Mouse (Mus musculus) layer of hippocampus, adult 9-10 months (tissue): ENCODE data around the gene Tbx21.

Experiments used
- DNase-seq: peaks from one replicate; pipeline ENCODE4 v3.0.0; 2022; ENCODE audit warnings: low spot score

Gene Tbx21

DNA sequence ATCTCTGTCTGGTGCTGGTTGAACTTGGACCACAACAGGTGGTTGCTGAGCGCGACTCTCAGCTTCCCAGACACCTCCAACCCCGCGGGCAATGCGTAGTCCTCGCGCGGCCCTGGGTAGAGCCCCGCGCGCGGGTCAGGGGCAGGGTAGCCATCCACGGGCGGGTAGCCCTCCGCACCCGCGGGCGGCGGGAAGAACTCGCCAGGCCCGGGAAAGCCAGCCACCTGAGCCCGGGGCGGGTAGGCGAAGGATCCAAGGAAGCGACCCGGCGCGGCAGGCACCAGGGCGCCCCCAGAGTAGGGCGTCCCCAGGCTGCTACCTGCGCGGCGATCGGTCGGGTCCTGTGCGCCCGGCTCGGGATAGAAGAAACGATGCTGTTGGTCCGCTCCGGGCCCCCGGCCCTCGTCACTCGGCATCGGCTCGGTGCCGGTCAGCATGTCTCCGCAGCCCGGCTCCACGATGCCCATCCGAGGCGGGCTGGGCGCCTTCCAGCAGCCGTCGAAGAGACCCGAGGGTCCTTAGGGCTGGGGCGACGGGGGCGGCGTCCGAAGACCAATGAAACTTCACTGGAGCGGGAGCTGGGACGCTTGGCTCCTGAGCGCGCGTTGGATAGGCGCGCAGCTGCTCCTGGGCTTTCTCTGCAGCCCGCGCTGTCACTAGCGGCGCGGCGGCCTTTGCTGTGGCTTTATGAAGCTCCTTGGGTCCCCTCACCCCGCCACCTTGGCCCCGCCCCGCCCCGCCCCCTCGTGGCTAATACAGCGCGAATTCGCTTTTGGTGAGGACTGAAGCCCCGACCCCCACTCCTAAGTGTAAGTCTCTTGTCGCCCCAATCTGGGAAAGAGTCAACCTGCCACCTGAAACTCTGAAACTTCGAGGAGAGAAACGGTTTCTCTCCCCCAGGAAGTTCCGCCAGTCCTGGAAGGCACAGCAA is at the start of gene Tbx21:
Gene Tbx21, minus strand, starts transcription at position 661 of the 931 bp plus-strand sequence.
- no peak for DNase-seq

DNA sequence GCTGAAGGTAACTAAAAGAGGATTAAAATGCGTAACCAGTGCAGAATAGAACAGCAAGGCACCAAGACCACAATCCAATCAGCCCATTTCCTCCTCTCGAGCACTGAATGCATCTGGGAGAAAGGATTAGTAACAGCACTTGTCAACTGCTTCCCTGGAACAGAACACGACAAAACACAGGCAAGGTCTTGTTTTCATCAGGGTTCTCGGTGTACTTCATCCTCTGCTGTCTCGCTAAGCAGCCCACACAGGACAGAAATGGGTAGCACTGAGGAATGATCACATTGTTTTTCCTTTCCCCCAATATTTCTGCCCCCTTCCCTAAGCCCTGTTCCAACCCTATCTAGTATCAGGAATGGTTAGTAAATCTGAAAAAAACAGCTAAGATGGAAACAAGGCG is 45.2 kb upstream of the Tbx21 start:
- no peak for DNase-seq

DNA sequence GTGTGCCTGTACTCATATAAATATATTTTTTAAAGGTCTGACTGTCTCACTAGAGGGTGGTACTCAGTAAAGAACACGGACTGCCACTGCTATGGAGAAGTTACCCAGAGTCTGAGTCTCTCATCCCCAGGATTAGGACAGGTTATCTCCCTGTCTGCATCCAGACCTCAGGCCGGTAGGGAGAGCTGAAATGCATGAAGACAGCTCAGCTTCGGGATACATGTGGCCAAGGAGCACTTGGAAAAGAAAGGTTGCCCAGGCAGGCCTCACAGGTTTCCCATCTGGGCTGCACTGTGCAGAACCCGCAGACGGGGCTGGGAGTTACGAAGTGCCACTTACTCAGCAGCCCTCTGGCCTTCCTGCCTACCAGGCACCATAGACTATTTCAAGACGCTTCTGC is 41.9 kb upstream of the Tbx21 start:
- no peak for DNase-seq

DNA sequence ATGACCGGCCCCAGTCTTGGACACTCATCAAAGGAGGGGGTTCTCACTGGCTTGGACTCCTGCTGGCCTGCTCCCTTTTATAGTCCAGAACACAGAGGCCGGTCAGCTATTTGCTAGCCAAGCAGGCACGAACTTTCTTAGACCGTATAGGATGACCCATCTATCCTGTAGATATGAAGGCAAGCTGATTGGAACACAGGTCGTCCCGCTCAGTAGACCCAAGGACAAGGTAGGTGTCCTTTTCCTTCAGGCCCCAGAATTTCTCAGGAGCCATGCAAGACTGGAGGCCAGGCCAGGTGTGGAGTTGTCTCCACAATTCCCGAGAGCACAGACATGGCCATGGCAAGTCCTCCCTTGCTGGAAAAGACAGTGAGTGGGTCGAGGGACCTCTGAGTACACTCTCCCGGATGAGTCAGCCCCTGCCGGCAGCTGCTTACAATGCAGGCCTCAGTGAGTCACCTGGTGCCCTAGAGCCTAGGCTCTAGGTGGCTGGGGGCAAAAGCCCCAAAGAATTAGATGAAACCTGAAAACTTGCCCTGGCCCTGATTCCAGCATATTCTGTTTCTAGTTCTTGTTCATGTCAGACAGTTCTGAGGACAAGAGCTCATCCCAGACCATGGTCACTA is 37.6 kb upstream of the Tbx21 start:
- no peak for DNase-seq

DNA sequence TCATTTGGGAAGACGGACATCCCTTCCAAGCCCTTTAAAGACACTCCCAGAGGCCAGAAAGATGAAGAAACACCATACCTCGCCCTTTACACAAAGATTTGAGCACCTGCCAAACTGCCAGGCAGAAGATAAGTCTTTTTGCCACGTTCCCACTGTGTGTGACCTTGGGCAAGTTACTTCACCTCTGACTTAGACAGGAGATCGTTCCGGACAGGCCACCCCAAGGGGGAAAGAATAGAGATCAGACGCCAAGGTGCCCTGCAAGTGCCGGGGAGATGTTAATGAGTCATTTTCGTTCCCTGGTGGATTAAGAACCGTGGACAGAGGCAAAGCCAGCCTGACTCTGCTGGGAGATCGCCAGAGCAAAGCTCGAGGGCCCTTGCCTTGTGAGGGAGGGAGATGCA is 36.9 kb upstream of the Tbx21 start:
- no peak for DNase-seq

DNA sequence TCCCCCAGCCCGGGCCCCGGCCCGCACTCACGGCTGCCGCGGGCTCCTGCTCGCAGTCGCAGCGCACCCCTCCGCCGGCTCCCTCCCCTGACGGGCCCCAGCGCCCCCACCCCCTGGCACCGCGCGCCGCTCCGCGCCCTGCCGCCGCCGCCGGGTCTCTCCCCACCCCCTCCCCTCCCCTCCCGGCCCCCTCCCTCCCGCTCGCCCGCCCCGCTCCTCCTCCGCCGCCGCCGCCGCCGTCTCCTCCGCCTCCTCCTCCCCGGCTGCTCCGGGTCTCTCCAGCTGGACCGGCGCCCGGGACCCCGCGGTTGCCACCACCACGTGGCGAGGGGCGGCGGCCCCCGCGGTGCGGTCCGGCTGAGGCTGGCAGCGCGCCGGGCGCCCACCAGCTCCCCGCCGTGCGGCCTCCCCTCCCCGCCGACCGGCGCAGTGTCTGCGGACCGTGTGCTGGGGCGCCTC is 36.2 kb upstream of the Tbx21 start, which contains the start of gene Tbkbp1:
Gene Tbkbp1, minus strand, starts transcription at position 153 of the 459 bp plus-strand sequence.
- DNase-seq: no peak

DNA sequence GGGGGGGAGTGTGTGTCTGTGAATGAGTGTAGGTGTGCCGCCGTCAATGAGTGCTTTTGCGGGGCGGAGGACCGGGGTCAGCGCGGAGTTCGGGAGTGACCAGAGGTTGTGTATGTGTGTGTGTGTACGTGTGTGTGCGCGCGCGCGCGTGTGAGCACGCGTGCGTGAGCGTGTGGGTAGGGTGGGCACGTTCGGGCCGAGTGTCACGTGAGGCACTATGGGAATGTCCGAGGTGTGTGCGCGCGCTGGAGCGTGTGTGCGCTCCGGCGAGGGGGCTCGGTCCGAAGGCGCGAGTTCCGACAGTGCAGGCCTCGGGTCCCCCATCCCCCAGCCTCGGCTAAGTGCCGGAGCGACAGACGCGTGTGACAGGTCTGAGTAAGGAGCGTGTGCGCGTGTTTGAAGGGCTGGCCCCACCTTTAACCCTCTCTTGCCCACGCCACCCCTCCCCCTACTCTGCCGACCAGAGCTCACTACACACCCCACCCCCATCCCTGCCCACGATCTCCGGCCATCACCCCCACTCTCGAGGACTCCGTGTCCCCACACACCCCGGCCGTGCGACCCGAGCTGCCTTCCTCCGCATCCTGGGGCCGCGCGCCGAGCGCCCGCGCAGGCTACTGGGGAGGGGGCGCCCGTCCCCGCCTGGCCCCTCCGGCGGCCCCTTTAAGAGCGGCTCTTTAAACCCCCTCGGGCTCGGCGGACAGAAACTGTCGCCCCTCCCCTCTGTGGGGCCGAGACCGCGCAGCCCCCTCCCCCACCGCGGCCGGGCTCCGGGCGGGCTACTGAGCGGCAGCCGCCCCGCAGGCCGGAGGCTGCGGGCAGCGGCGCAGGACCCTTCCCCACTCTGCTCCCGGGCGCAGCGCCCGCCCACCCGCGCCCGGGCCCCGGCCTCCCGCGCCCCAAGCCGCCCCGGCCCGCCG is 35.5 kb upstream of the Tbx21 start:
- no peak for DNase-seq

DNA sequence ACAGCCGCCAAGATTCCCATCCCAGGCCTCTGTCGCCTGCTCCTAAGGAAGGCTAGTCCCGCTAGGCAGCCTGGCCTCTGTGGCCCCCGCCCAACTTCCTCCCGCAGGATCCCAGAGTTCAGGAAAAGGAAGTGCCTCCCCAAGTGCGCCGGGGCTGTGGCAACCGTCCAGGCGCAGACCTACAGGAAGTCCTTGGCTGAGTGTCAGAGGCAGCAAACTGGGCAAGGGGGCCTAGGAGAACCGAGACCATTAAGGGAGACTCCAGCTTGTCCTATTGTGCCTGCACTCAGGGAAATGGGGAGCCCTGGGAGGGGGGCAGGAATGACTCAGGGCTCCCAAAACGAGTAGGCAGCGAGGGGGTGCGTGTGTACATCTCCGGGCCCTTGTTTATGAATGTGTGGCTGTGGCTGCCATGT is 34.9 kb upstream of the Tbx21 start:
- no peak for DNase-seq

DNA sequence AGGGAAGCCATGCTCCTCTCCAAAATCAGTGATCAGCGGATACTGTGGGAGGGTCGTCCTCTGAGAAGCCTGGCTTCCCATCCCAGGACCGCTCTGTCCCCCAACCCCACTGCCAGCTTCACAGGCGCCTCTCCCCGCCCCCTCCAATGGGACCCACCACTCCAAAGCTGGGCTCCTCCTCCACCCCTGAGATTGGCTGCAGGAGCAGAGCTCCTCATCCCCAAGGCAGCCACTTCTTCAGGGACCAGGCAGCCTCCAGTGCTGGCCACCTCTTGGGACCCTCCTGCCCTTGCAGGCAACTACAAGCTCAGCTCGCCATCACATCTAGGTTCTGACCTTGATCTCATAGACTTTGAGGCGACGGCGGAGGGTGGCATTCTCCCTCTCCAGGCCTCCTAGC is 33.9 kb upstream of the Tbx21 start:
- DNase-seq: no peak

DNA sequence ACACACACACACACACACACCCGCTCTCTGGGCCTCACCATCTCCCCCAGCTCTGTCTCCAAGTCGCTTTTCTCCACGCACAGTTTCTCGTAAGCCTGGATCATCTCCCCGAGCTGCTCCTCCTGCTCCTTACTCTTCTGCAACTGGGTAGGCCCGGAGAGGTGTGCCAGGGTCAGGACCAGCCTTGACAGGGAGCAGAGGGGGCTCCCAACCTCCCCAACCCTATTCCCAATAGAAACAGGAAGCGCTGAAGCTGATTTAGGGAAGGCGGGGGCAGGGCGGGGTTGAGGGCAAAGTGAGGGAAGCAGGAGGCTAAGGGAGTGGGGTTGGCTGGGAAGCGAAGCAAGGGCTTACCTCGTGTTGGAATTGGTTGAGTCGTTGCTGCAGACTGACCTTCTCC is 33.5 kb upstream of the Tbx21 start:
- DNase-seq: no peak

DNA sequence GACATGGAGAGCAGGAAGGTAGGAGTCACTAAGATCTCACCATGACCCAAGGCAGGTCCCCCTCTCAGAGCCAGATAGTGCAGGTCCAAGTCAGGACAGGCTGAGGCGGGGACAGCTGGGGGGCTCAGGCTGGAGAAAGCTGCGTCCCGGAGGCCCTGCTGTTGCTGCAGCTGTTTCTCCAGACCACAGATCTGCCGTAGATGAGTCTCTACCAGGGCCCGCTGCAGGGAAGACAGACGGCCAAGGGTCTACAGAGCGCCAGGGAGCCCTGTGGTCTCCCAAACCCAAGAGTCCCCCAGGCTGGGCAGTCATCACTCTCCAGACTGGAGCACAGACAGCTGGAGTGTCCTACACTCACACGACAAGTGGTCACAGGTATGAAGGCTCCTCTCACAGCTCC is 32.2 kb upstream of the Tbx21 start:
- DNase-seq: no peak

DNA sequence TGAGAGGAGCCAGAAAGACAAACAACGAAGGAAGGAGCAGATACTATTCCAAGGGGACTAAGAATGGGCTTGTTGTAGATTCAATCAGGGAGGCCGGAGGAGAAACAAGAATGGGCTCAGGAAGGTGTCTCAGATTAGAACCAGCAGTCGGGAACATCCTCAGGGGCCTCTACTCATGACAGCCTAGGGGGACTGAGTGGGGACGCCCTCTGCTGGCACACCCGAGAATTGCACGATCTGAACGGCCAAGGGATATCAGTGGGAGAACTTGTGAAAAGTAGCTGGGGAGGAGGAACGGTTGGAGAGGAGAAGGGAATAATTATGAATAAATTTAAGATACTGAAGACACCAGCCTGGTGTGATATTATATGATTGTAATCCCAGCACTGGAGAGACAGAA is 31.6 kb upstream of the Tbx21 start:
- peak; percentile 75 for DNase-seq

DNA sequence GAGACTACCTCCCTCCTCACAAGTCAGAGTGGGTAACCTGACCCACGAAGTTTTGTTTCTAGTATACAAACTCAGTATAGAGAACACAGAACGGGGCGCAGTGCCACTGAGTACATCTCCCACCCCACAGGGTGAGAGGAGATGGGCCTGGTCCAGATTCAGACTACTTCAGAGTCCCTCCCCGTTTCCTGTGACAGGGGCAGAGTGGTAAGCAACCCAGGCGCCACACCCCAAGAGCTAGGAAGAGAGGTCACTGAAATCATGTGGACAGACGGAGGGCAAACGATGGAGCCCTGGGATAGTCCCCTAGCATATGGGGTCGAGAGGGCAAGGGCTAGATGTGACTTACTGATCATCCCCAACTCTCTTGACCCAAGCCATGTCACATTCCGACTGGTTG is 30.8 kb upstream of the Tbx21 start:
- DNase-seq: no peak

DNA sequence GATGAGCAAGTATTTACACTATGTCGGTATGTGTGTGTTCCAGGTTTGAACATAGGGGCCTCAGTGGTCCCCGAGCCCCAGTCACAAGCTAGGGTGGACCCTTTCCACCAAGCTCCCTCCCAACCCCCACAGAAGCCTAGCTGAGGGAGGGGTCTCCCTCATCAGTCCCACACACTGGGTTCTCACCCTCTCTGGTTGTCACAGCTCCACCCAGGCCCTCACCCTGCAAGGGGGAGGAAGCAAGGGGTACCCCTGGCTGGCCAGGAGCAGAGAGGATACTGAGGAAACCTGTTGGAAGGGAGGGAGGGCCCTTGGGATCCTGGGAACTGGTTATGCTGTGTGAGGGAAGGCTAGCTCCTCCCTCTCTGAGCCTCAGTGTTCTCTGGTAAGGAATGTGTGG is 30.2 kb upstream of the Tbx21 start:
- no peak for DNase-seq

DNA sequence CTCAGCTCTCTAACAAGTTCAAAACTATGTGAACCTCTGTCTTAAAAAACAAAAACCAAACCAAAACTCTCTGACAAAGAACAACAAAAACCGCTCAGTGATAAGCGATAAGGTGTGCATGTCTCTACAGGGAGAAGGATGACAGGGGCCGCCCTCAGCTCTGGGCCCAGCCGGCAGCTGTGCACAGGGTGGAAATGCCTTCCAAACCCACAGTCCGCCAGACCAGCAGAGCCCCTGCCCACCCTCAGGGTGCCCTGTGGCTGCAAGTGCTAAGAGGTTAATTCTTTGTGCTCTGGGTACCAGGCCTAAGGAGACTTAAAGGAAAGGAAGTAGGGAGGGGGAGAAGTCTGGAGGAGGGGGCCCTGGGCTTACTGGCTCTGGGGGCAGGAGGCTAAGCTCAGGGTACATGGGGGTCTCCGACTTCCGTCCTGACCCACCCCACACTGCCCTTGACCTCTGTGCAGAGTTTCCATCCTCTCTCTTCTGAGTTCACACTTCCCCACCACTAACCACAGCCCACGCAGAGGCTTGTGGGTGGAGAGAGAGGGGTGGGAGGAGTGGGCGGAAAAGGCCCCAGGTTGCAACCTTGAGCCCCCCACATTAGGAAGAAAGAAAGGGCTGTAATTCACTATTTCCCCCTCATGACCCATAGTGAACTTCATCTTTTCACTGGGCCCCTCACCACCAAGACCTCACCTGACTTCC is 28.2 kb upstream of the Tbx21 start:
- no peak for DNase-seq

DNA sequence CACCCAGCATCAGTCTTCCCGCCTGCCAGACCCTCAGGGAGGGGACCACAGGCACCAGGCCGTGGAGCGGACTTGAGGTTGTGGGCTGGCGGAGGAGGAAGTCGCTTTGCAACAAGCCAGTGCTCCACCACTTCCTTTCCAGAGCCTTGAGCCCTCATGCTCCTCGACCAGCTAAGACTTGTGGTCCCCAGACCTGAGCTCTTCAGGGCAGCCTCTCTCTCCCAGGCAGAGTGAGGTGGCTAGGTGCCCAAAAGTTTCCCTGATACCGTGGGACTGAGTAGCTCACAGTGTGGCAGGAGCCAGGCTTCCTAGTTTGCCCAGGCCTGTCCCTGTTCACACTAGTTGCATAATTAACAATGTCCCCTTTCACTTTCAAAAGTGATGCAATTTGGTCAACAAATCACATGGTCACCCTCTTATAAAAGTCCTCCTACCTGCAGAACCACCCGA is 27.1 kb upstream of the Tbx21 start:
- DNase-seq: no peak

DNA sequence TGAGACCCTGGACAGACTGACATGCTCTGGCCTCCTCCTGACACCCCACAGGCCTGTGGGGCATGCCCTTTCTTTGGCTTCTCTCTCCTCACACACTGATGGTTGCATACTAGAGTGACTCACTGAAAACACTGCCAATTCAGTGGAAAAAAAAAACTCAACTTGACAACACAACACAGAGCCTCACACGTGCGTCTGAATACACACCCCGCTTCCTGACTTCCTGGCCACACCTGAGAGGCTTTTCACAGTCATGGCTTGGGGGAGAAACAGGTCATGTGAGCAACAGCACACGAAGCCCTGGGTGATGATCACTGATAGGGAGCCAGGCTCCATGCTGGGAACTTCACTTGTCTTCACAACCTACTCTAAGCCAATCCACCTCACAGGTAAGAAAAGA is 25.7 kb upstream of the Tbx21 start:
- no peak for DNase-seq

DNA sequence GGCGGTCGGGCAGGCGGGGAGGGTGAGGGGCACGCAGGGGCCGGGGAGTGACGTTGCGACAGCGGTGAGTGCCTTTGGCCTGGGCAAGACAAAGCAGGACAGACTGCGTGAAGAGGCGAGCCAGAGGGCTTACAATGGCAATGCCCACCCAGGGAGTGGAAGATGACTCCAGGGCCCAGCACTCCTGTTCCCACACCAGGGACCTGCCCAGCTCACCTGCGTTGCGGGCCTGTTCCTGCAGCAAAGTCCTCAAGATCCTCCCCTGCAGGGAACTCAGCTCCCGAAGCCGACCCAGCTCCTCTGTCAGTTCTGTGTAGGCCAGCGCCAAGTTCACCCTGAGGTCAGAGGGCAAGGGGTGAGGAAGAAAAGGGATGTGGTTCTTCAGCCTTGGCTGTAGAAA is 24.1 kb upstream of the Tbx21 start:
- no peak for DNase-seq

DNA sequence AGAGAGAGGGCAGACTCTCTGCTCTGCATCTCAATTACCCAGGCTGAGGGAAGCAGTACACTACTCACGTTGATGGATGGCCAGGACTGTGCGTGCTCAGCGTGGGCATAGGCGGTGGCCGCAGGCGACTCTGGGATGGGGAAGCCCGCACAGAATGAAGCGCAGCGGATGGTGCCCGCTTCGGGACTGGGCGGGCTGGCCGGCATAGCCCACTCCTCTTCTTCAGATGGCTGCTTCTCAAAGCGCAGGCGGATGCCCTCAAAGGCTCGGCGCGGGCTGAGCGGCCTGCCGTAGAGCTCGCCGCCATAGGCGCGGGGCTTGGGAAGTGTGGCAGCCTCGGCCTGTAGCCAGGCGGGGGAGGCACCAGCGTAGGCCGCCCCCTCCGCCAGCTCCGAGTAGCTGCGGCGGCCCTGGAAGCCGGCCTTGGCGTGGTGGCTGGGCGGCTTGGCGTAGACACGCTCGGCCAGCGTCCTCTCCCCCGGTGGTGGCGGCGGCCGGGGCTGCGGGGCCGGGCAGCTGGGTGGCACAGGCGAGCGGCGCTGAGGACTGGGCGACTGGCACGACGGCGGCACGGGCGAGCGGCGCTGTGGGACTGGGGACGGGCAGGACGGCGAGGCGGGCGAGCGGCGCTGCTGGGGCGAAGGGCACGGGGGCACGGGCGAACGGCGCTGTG is 23.6 kb upstream of the Tbx21 start:
- no peak for DNase-seq

DNA sequence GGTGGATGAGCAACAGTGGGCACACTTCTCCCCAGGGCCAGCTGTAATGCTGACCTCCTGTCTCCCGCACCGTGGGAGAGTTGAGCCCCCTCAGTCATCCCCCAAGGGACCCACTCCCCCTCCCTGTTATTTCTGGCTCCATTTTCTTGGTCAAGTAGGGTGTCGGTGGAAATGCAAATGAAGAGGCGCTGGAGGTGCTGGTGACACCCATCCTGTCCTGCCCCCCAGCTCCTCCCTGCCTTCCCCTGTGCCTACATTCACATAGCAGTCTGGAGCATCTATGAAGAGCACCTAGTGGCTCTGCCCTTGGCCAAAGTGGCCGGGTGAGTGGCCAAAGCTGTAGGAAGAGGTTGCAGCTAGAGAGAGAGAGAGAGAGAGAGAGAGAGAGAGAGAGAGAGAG is 18.1 kb upstream of the Tbx21 start:
- DNase-seq: no peak

DNA sequence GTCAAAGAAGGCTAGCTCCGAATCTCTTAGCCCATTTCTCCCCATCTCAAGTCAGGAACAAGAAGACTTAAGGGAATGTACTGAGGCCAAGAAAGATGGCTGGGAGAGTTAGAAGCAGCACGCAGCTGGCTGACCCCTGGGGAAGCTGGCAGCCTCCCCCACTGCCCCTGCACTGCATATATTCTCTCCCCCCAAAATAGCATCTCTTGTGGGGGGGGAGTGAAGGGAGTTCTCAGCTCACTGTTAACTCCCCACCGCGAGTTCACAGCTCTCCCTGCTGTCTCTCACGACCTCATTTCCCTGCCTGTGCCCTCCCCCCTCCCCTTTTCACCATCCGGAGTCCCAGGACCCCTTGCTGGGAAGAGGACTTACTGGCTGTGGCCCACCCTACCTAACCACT is 17.1 kb upstream of the Tbx21 start:
- DNase-seq: no peak
